Mouse (Mus musculus) adrenal gland, postnatal 25 days (tissue): Measurements from ENCODE around the gene Fuk. TPM values are rescaled to one million over a fixed set of nuclear protein-coding genes. Genes with fewer than 3 reads are reported as not detected.
"Not testable (repeated sequence)": the region's sequence is repeated elsewhere in the genome, so short reads cannot be mapped to it uniquely, and the experiment has no call there.

Source experiments
- DNase-seq: peaks from one replicate; pipeline ENCODE4 v3.0.0; 2021; ENCODE audit warnings: mixed read lengths
- long read RNA-seq: library from polyadenylated mRNA; stranded (forward); transcript quantifications from one replicate; pipeline ENCODE4 v2.0.0, GENCODE M21; 2021
- total RNA-seq: library from RNA; stranded (reverse); gene quantifications from 2 replicates; pipeline ENCODE4 v1.2.3, GENCODE M21; 2021

Fuk gene
- 10.5 and 12.0 TPM in 2 replicates for total RNA-seq
- long read RNA-seq, transcript Fuk-201 (24 exons, 3,838 nt), result major isoform, 14 of 23 reads
- long read RNA-seq, partial matches to known transcripts, result 9 of 23 reads
- long read RNA-seq, other reads (novel, unspliced or antisense), result 0 of 23 reads

DNA sequence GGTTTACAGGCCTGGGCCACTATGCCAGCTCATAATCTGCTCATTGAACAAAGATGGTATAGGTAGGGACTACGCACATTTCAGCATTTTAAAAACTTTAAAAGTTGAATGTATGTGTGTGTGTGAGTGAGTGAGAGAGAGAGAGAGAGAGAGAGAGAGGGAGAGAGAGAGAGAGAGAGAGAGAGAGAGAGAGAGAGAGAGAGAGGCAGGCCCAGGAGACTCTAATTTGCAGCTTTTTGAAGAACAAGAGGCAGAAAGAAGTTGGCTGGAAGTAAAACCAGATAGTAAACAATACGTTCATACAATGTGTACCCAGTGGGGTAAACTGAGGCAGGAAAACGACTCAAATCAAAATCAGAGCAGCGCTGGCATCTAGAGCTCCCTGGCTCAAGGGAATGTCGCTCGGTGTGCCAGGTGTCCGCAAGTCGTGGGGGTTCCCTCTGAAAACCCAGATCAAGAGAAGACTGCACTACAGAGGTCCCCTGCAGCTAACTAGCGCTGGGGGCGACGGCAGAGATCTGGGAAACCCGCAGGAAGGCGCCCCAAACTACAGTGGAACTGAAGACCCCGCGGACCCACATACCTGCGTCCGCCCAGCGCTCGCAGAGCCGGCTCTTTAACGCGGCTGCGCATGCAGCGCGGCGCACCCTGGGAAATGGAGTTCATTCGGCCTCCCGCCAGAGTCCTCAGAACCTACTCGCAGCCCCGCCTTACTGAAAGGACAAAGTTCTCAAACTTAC is at the start of gene Fuk:
TSS of gene Fuk (minus strand) at position 650 of the 740 bp plus-strand sequence.
- DNase-seq, result peak; percentile 82

DNA sequence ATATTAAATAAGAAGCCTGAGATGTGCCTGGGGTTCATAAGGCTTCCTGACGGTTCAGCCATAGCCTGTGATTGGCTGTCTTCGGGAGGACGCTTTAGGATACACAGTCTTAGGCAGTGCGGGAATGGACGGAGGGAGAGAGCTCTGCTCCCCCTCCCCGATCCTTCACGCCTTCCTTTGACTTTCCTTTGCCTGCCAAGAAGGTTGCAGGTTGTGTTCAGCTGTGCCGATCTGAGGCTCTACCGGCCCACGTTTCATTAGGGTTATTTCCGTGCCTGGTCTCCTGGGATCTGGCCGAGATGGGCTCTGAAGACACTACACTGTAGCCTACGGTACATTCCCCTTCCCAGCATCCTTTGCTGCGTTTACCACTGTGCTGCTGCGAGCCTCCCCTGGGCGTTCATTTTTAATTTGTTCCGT is 47.8 kb upstream of the Fuk start:
- DNase-seq, result no peak

DNA sequence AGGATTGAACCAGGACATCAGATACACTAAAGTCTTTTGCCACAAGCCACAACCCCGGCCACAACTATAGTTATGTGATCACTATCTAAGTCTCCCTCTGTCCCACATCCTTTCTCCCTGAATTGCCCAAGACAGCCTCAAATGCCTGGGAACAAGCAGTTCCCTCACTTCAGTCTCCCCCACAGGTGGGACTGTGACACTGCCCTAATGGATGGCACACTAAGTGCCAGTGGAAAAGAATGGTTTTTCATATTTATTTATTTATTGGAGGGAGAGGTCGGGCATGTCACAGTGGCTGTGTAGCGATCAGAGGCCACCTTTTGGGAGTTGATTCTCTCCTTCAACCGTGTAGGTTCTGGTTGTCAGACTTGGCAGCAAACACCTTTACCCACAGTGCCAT is 43.4 kb upstream of the Fuk start:
- no peak for DNase-seq

DNA sequence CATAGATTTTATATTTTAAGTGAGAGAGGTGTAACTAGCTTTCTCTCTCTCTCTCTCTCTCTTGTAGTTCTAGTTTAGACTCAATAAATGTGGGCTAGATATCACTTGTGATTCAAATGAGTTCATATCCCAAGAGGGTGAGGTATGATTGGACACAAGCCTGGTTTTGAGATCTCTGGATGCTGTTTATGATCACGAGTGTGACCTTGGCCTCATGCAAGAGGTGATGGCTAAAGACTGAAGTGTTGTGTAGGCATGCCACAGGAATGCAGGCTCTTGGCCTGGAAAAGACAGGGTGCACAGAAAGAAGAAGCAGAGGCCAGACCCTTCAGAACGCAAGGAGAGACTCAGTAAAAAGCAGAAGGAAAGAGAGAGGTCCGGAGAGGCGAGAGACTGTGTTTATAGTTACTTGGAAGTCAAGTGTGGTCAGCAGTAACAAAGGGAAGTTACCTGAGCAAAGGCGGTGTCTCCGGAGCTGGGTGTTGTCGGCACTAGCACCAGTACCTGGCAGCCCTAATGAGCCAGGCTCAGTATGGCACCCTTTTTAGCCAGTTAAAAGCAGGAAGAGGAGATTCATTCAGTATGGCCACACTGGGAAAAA is 42.1 kb upstream of the Fuk start:
- no peak for DNase-seq

DNA sequence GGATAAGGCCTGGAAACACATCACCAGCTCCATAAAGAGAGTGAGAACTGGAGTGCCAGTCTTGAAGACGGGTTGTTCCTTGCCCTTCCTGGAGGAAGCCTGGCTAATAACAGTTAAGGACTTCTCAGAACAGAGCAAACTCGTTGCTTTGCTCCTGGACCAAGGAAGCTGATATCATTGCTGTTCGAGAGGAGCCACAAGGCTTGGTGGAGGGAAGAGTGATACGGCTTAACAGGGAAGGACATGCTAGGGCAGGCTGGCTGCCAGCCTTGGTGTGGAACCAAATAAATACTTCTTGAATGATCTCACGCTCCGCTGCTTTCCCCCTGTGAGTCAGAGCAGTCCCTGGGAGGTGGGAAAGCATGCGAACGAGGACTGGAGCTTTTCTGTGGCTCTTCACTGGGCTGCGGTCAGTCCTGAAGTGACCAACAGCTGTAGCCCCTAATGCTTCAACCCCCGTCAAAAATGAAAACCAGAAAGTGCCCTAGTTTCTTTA is 39.2 kb upstream of the Fuk start:
- DNase-seq, result peak; percentile 75

DNA sequence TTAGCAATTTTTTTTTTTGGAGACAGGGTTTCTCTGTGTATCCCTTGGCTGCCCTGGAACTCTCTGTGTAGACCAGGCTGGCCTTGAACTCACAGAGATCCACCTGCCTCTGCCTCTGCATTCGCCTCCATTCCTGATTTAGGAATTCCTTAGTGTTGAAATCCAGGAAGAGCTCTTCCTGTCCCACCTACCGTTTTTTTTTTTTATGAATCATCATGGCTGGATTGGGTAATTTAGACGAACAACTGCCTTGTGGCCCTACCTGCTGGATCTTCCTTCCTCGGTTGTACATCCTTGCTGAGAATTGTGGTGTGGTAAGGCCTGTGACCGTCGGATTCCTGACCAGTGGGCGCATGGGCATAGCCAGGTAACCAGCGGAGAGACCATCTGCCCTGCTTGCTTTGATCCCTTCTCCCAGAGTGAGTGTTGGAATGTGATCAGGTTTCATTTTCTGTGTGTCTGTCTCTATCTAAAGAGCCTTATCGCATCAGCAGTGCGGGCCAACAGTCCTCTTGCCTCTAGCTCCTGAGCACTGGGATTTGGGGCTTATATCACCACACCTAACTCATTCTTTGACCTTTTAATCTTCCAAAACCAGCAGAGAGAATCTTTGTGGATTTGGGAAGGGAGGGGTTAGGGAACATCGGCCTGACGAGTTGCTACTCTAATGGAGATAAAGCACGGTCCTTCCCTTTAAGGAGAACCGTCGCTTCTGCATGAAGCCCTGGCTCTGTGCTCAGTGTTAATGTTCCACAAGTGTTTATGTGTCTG is 38.6 kb upstream of the Fuk start:
- DNase-seq, result no peak

DNA sequence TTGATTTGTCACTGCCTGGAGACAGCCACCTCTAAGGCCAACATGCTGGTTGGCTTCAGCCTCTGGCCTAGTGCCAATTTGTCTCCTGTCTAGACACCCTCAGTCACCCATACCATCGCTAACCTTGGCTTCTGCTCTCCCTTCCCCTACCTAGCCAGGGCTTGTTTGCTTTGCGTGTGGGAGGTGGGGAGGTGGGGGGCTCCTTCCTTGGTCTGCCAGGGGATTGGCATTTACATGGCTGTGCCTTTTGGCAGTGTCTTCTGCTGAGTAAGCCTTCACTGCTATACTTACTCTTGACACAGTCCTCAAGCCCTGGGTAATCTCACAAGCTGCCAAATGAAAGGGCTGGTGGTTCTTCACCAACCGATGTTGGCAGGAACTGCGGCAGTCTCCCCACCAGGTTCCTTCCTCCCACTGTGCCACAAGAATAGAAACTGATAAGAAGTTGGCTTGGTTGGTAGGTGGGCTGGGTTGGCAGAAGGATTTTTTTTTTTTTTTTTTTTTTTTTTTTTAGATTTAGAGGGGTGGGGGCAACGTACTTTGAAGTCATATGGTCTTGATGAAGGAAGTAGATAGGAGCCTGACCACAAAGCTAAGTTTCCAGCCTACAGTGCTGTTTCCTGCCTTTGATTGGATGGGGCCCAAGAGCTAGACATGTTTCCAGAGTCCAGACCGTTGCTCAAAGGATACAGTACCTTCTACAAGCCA is 36.7 kb upstream of the Fuk start:
- DNase-seq, result peak; percentile 25

DNA sequence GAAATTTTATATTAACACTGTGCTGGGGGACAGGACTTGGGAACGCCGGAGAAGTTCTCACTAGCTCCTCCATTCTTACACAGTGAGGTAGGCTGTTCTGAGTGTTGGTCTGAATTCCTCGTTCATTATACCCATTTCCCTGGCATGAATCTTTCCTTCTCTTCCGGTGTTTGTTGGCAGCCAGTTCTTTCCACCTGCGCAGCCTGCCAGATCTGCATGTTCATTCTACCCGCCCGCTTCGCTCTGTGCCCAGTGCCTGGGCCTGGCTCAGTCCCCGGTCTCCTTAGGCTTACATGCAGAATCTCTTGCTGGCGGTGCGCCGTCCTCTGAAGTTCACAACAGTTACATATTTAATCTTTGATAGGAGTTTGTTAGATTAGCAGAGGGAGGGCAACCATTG is 33.9 kb upstream of the Fuk start:
- no peak for DNase-seq

DNA sequence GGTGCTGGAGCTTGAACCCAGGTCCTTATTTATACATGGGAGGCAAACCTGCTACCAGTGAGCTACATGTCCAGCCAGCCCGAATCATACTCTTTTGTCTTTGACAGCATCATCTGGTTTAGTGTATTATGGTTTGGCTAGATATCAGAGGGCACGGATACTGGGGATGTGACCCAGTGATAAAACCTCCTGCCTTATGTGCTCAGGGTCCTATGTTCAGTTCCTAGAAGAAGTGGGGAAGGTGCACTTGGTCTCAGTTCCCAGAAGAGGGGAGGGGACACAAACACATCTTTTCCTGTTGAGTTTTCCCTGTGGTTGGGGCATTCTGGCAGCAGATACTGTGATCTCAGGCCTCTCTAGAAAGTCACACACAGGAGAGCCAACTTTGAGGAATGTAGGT is 31.0 kb upstream of the Fuk start:
- no peak for DNase-seq

DNA sequence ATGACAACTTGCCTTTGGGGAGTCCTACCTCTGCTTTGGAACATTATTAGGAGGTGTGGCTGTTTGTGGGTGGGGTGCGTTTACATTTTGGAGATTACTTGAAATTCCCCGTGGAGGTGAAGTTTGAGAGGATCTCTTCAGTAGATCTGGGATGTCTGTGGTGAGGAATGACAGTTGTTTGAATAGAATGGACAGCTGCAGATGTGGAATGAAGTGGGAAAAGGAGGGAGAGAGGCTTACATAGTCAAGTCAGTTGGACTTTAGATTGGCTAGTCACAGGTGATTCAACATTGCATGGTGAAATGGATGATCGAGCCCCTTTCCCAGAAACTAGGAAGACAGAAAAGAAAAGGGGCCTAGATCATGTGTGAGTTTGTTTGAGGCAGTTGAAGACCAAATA is 30.2 kb upstream of the Fuk start:
- DNase-seq, result no peak

DNA sequence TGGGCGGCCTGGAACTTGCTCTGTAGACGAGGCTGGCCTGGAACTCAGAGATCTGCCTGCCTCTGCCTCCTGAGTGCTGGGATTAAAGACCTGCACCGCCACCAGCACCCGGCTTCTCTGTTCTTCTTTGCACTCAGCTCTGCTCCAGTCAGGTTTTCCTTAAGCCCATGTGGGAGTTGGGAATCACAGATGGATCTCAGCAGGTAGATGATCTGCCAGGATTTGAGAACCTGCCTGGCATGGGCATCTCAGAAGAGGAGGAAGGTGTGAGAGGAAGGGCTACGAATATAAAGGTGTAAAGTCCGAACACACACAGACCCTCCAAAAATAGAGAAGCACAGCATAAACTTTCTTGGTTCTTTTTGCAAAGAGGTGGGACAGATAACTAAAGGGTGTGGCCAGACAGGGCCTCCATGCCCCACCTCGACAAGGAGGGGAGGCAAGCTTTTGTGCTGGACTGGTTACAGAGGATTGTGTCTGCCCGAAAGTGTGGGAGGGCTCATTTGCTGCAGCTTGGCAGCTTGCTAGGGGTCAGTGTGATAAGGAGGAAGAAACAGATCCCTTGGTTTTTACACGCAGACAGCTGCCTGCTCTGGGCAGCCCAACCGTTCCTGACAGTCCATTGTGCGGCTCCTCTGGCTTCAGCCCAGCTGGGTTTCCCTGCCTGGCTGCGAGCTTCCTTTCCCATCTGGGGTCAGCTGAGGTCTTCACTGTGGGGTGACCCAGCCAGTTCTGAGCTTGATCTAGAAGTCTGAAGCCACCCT is 29.1 kb upstream of the Fuk start:
- peak; percentile 53 for DNase-seq

DNA sequence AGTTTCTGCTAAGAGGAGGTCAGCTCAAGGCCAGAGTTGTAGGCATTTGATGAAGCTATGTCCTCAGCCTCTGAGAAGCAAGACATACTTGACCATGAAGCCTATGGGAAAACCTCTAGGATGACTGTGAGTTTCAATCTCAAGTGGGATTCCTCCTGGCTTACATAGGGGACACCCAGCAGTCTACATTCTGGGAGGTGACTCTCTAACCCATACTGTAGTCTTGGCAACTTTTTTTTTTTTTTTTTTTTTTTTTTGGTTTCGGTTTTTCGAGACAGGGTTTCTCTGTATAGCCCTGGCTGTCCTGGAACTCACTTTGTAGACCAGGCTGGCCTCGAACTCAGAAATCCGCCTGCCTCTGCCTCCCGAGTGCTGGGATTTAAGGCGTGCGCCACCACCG is 27.4 kb upstream of the Fuk start:
- not testable (repeated sequence) for DNase-seq

DNA sequence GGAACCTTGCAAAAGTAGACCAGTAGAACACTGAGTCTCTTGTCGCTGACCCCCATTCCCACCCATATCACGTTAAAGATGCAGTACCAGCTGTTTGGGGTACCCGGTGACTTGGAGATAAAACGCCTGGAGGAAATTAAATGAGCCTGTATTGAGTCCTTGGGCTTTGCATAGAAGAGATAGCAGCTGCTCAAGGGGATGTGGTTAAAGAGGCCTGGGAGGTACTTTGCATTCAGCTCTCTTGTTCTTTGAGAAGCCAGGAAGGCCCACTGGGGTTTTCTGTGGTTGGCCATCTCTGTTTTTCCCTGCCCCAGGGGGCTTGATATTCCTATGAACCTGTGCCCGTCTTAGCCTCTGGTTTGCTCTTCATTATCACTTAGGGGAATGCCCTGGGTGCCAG is 26.8 kb upstream of the Fuk start:
- DNase-seq, result no peak

DNA sequence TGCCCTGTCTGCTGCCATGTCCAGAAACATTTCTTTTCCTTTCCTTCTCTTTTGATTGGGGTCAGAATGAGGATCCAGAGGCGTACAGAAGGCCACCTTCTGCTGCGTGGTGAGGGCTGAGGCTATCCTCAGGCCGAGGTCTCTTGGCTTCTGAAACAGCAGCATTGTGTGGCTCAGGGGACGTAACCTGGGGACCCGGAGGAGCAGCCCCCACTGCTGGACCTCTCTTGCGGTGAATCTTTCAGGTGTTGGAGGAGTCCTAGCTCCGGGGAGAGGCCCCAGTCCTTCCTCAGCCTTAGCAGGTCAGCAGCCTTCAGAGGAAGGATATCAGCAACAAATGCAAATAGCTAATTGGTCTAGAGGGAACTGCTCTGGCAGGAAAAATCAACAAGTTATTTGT is 26.1 kb upstream of the Fuk start:
- no peak for DNase-seq

DNA sequence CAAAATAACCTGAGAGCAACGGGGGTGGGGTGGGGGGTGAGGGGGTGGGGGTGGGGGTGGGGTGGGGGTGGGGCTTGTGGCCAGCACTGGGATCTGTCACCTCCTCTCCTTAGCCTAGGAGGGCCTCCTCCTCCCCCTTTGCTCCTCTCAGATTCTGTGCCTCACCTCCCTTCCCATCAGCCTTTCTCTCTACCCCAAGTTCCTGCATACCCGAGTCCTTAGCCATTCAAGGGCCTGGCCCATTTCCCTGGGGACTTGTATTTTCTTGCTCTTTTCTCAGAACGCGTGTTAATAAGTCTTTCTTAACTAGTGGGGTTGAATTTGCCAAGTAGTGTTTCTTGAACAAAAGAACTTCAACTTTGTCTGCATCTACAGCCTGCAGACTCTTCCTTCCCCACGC is 24.4 kb upstream of the Fuk start:
- no peak for DNase-seq

DNA sequence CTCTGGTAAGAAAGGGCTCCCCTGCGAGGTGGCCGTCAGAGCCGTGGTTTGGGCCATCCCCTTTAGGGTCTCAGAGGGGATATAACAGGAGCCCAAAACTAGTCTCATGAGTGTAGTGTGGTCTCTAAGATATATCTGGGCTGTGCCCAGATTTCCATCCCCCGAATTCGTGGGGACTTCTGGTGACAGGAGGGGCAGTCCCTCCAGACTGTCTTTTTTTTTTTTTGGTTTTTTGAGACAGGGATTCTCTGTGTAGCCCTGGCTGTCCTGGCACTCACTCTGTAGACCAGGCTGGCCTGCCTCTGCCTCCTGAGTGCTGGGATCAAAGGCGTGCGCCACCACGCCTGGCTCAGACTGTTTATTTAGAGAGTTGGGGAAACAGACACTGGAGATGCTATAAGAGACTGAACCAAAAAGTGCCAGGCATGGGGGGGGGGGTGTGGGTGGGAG is 23.4 kb upstream of the Fuk start:
- DNase-seq, result no peak

DNA sequence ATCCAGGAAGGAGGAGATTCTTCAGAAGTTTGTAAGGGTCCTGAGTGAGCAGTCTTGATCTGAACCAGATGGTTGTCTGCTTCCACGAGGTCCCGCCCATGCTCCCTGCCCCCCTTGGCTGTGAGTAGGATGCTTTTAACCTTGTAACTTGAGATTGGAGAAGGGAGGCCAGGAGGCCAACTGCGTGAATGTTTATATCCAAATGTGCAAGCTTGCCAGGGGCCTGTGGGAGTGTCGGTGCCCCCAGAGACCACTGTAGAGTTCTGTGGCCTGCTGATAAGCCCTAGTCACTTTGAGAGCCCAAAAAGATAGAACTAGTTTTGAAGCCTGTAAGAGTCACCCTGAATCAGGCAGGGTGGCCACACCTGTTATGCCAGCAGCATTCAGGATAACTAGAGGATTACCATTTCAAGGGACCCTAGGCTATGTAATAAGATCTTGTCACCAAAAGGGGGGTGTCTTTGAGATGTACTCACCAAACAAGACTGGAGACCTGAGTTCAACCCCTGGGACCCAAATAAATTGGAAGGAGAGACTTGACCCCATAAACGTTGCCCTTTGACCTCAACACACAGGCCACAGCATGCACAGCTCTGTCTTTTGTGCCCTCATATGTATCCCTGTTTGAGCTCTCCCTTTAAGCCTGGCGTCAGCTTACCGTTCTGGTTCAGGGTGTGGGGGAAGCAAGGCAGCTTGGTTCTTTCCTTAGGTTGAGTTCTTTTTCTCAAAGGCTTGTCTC is 19.4 kb upstream of the Fuk start:
- DNase-seq, result peak; percentile 20

DNA sequence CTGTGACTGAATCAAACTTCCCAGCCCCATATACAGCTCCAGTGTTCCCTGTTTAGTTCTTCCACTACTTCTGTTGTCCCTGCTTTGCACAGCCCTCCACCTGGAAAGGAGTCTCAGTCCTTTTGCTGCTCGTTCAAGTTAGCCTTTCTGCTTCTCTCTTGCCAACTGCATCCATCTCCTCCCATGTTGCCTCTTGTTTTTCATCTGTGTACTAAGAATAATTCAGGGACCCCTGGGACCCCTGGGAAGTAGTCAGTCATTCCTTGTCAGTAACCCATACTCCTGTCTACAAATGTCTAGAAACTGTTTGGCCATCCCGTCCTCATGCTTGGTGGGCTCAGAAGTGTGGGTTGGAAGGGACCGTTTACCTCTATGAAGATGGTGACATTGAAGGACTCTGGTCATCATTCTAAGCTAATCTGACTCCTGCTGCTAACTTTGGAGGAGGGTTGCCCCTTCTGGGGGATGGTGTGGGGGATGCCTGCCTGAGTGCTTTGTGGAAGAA is 18.5 kb upstream of the Fuk start:
- no peak for DNase-seq

DNA sequence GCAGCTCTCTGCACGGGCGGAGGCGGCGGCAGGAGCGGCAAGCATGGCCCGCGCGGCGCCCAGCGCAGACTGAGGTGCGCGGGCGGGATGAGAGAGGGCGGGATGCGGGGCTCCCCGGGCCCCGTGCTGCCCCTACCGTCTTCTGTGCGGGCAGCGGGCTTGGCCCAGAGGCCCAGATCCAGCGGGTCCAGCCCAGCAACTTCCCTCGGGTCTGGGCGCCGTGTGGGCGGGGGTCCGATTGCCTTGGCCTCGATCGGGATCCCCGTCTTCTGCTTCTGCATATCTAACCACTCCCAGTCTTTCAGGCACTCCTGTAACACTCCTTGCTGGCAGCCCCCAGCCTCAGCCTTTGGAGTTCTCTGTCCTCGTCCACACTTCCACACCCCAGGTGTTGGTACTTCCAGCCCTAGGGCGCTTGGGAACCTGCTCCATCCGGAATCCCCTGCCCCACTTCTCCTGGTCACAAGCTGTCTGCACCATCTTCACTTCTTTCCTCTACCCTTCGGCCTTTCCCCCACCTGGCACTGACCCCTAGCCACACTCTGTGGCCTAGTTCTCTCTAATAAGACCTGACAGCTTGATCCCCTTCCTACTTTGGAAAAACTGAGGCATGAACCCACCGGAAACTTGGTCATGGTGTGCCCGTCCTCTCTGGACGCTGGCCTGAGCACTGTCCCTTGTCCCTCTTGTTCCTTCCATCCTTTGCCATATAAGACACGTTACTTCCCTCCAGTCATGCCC is 17.9 kb upstream of the Fuk start:
- no peak for DNase-seq
